Mouse (Mus musculus) mature B cell (primary cell): Measurements from ENCODE around the gene Akap4.

Experiments used
- in situ Hi-C: fragments of 300-500 bp; cut with MboI; formaldehyde crosslinking; loops from 2 replicates; pipeline ENCODE4 v1.14.3; 2019

Akap4 gene

GRCm38 (mm10) chrX:7067219-7067618, at the start of gene Akap4:
Akap4 (plus strand) TSS chrX:7067519.
- in situ Hi-C loops = no loop called here

DNA sequence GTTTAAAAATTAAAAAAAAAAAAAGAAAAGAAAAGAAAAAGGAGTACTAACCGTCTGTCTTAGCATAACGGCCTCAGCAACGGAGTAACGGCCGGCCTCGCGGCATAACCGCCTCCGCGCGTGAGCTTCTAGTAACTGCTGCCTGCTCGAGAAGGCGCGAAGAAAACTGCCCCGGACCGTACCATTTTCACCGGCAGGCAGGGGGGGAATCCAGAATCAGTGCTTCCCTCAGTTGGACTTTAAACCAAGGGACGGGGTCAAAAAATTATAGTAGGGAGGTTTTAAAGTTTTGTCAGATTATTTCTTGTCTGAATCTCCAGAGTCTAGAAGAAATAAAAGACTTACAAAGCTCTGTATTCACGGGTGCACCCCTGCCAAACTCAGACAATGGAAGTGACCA, 25.8 kb upstream of the Akap4 start, which contains the start of gene Ccnb3:
Gene Ccnb3 (minus strand): TSS at position 101 of the 400 bp plus-strand sequence.
- in situ Hi-C loops = no loop called here

DNA sequence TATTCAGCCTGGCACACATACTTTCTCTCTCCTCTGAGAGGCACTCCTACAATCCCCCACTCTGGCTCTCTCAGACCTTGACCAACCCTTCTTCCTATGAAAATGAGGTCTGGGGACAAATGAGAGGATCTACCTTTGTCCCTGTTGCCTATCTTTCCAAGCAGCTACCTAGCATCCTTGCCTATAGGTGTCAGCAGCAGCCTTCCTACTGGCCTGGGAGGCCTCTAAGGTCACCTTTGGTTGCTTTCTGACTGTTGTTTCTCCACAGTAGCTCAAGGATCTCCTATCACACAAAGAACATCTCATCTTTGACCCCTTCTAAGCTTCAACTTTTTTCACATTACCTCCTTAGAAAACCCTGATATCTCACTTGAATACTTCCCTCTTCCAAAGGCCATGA, 10.3 kb upstream of the Akap4 start:
- in situ Hi-C loops = no loop called here

- in situ Hi-C loops = no loop called here
Measured at GRCm38 (mm10) chrX:7057634-7058033, 9.7 kb upstream of the Akap4 start.

- in situ Hi-C loops = no loop called here
Measured at GRCm38 (mm10) chrX:7064109-7064508, 3.2 kb upstream of the Akap4 start.

DNA sequence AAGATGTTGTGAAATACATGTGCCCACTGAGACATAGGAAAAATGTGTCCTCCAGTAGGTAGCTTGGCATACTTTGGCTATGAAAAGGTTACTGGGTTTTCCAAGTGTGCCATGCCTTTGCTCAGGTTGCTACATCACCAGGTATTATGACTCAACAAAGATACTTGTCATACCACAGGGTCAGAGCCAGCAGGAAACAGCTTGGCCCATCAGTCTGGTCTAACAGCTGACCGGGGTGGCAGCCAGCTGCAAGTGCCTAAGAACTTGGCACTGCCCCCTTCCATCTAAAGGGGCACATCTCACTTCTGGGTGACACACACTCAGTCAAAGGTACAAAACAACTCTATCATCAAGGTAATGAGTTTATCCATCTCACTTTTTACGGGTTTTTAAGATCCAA, 683 bp downstream of the Akap4 start:
- in situ Hi-C loops = no loop called here

DNA sequence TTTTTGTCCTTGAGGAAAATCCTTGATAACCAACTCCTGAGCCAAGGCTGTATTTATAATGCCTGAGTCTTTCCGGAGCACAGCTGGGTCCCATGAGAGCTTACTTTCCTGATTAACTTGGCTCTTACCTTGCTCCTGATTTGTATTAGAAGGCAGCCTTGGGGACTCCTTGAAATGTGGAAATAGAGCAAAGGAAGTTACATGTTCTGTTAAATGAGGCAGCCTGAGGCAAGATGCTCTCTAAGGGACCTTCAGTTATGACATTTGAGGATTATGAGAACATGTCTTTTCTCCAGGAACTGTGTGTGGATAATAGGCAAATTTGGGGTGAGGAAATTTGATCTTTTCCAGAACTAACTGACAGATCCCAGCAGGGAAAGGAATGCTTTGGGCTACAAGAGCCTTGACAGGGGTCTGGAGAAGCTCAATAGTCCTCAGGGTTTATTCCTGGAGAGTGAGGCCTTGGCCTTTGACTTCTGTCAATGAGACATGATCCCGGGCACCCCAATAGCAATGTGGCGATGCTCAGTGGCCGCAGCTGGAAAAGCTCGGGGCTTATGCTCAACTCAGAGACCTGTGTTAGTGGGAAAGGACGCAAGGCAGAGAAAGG, 12.6 kb downstream of the Akap4 start:
- in situ Hi-C loops = no loop called here

DNA sequence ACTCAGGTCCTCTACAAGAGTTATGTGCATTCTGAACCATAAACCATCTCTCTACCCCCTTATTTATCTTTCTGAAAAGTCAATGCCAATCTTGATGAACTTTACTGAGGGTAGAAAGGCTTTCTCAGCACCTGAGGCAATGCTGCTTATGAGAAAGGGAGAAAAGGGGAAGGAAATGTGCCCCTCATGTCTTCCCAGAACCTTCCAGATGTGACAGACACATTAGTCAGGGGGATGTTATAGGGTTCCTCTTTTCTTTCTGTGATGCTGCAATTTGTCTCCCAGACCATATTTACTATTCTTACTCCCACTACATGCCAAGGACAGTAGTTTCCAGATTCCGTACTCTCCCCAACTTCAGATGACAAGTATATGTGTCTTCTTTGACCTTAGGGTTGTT, 18.6 kb downstream of the Akap4 start:
- in situ Hi-C loops = no loop called here

DNA sequence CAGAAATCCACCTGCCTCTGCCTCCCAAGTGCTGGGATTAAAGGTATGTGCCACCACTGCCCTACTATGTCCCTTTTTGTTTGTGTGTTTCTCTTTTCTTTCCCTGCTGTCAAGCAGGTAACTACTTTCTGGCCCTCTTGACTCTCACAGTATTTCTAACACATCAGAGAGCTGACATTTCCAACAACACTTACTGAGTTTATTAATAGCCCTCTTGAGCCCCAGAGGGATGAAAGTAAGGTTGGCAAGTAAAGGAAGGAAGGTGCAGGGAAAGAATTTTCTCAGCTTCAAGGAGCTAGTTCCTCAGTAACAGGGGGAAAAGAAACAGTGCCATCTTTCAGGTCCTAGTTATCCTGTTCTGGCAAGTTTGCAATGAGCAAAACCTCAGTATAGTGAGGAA, 23.0 kb downstream of the Akap4 start:
- in situ Hi-C loops = no loop called here

- in situ Hi-C loops = no loop called here
Measured at GRCm38 (mm10) chrX:7102280-7102679, 35.0 kb downstream of the Akap4 start.

DNA sequence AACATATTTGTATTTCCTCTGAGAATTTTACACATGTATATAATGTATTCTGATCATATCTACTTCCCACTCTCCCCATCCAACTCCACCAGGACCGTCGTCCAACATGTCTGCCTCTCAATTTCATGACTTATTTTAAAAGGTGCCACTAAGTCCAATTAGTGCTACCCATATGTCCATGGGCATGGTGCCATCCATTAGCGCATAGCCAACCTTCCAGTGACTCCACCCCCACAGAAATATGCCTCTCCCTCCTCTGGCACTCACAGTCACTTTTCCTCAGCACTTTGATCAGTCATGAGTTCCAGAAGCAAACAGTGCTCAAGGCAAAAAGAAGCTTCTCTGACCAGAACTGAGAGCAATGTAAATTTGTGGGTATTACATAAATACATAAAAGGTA, 47.6 kb downstream of the Akap4 start:
- in situ Hi-C loops = no loop called here

DNA sequence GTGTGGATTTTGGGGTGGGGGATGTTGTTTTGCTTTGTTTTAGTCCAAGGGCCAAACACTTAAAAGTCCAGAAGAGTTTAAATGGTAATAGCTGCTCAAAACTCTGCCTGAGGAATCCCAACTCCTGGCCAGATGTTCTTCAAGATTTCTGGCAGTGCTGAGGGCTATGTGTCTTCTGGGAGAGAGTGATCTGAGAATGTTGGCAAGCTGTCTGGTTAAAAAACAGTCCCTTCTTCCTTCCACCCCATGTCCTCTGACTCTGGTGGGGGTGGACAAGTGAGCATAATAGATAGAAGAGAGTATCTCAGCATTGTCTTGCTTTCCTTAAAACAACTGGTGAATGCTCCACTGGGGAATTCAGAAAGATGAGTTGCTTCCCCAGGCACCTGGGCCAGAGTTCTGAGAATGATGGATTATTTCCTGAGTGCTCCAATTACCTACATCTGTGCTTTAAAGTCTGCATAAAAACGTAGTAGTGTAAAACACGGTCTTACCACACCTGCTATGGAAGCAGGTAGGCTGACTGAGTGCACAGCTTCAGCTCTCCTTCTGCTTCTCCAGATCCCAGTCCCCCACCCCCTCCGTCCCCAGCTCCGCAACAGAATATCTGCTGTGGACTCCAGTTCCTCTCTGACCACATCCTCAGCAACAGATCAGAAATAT, 54.4 kb downstream of the Akap4 start:
- in situ Hi-C loops = no loop called here
